In the genomic region with DNA sequence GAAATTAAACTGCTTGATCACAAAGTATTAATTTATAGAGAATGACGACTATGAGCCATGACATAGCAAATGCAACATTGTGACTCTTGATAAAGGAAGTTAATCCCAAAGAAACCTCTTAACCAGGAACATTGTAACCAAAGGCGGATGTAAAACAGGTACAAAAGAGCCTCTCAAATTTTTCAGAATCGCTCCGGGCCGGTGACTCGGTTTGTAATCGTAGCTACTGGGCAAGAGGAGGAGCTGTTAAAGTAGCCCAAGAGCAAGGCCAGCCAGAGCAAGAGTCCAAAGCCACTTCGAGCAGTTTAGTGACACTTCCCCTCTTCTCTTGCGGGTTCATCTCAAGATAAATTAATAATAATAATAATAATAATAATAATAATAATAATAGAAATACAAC, we compare ENCODE assay signal across 8 mouse cellular contexts. TPM values are rescaled to one million over a fixed set of nuclear protein-coding genes. Genes with fewer than 3 reads are reported as not detected.
DNase-seq lines count a peak whose midpoint lies in the region; ATAC-seq and TF ChIP-seq lines count a peak whose summit lies in the region.

No protein-coding gene starts in this region.

- DNase-seq in thymus, adult 2 months: no peak
- DNase-seq in thymus, postnatal 0 days (ENCODE audit: low spot score): no peak
- DNase-seq in embryonic facial prominence, embryonic 14.5 days (ENCODE audit: low spot score): no peak
- DNase-seq in lung, postnatal 36 days: peak; percentile 43
- no peak for DNase-seq in frontal cortex, postnatal 25 days (ENCODE audit: low spot score in 2 of 2)
- DNase-seq in left cerebral cortex, postnatal 14 days (ENCODE audit: low spot score in 2 of 2): no peak
- DNase-seq in layer of hippocampus, postnatal 36 days: no peak

- H3K27me3 ChIP-seq in thymus, adult 2 months (ENCODE audit: control insufficient read depth, insufficient read depth, low read length): no peaks in the 10 kb centered on the region
- H3K27me3 ChIP-seq in embryonic facial prominence, embryonic 14.5 days (replicated peaks; ENCODE audit: control insufficient read depth, insufficient read depth, low read length): no peaks in the 10 kb centered on the region
- no peaks in the 10 kb centered on the region for H3K27me3 ChIP-seq in kidney, embryonic 14.5 days (ENCODE audit: control insufficient read depth, insufficient read depth, low read length)

- peaks cover 2% of the 10 kb centered on the region; the same call in 1 of the 2 replicates for H3K4me1 ChIP-seq in thymus, adult 2 months (replicated peaks; ENCODE audit: control insufficient read depth, insufficient read depth, low read length)
- peaks cover 8% of the 10 kb centered on the region; the same call in 1 of the 2 replicates for H3K4me1 ChIP-seq in embryonic facial prominence, embryonic 14.5 days (ENCODE audit: control insufficient read depth, insufficient read depth, low read length)
- peaks cover 10% of the 10 kb centered on the region; the same call in 1 of the 2 replicates for H3K4me1 ChIP-seq in kidney, embryonic 14.5 days (ENCODE audit: control insufficient read depth, insufficient read depth, low read length)

- WGBS in thymus, adult 2 months: 8% methylated on average over 9 of the region's 9 CpGs
- 4% methylated on average over 9 of the region's 9 CpGs for WGBS in embryonic facial prominence, embryonic 14.5 days
- WGBS in kidney, embryonic 14.5 days: 6% methylated on average over 9 of the region's 9 CpGs

- ATAC-seq in embryonic facial prominence, embryonic 14.5 days (ENCODE audit: low read depth): no peak
- no peak for ATAC-seq in kidney, embryonic 14.5 days (ENCODE audit: low FRiP score, low TSS enrichment)

- H3K4me2 ChIP-seq in embryonic facial prominence, embryonic 14.5 days (ENCODE audit: low read depth, low read length): peak overlapping the region; percentile 79
- H3K4me2 ChIP-seq in kidney, embryonic 14.5 days (replicated peaks; ENCODE audit: low read depth, low read length): peak overlapping the region; percentile 73

- peak overlapping the region; percentile 95 for H3K9ac ChIP-seq in embryonic facial prominence, embryonic 14.5 days (ENCODE audit: low read depth, low read length)
- peak overlapping the region; percentile 96; the same call in 1 of the 2 replicates for H3K9ac ChIP-seq in kidney, embryonic 14.5 days (ENCODE audit: low read depth, low read length)

- no peaks in the 10 kb centered on the region for H3K36me3 ChIP-seq in thymus, adult 2 months (ENCODE audit: control insufficient read depth, insufficient read depth, low read length)
- H3K36me3 ChIP-seq in embryonic facial prominence, embryonic 14.5 days (ENCODE audit: control insufficient read depth, insufficient read depth, low read length): no peaks in the 10 kb centered on the region
- H3K36me3 ChIP-seq in kidney, embryonic 14.5 days (ENCODE audit: control insufficient read depth, insufficient read depth, low read length): no peaks in the 10 kb centered on the region

- H3K9me3 ChIP-seq in embryonic facial prominence, embryonic 14.5 days (ENCODE audit: control insufficient read depth, low read length): no peaks in the 10 kb centered on the region
- H3K9me3 ChIP-seq in kidney, embryonic 14.5 days (ENCODE audit: control insufficient read depth, low read length): no peaks in the 10 kb centered on the region

- peak overlapping the region; percentile 10; the same call in 1 of the 2 replicates for H3K4me3 ChIP-seq in thymus, adult 2 months (ENCODE audit: control insufficient read depth, insufficient read depth, low read length)
- peak overlapping the region; percentile 91 for H3K4me3 ChIP-seq in embryonic facial prominence, embryonic 14.5 days (ENCODE audit: low read depth, low read length)
- H3K4me3 ChIP-seq in kidney, embryonic 14.5 days (ENCODE audit: low read length): peak overlapping the region; percentile 94

- intact Hi-C loops in left cerebral cortex, postnatal 14 days (cut with DNase I): no loop called here

- TF ChIP-seq POLR2A in thymus, adult 2 months (IDR thresholded peaks at IDR 0.05; ENCODE audit: control insufficient read depth, extremely low read depth, insufficient read depth, low read length, poor library complexity): no peak

- no peak for TF ChIP-seq CTCF in thymus, adult 2 months (IDR thresholded peaks at IDR 0.05; ENCODE audit: borderline replicate concordance, control insufficient read depth, extremely low read depth, insufficient read depth, low read length, poor library complexity)

- H3K27ac ChIP-seq in thymus, adult 2 months (ENCODE audit: control insufficient read depth, insufficient read depth, low read length): no peak overlapping the region
- H3K27ac ChIP-seq in embryonic facial prominence, embryonic 14.5 days (replicated peaks; ENCODE audit: low read depth, low read length): peak overlapping the region; percentile 97
- no peak overlapping the region; the same call in 1 of the 2 replicates for H3K27ac ChIP-seq in kidney, embryonic 14.5 days (ENCODE audit: low read depth, low read length)

RNA-seq across cellular contexts. Expression of gene Kpna4, which starts 0.8 kb away (rescaled TPM):
- polyA plus RNA-seq in thymus, adult 2 months (2012; rRNA removed): 20.5 and 21.6 TPM in 2 replicates
- 40.2 and 44.5 TPM in 2 replicates for polyA plus RNA-seq in thymus, postnatal 0 days (2015; fragmentation: Nextera tagmentation; extraction: Ambion mirVana)
- polyA plus RNA-seq in embryonic facial prominence, embryonic 14.5 days (2014; fragmentation: Nextera tagmentation; extraction: Ambion mirVana): 34.8 and 35.5 TPM in 2 replicates
- 27.6 and 41.6 TPM in 2 replicates for polyA plus RNA-seq in kidney, embryonic 14.5 days (2014; fragmentation: Nextera tagmentation; extraction: Ambion mirVana)
- total RNA-seq in left cerebral cortex, postnatal 14 days (2021): 10 to 100 TPM; 59.9 to 61.2 TPM
- 100 to 1,000 TPM in 1 of 2 experiments, 10 to 100 TPM in 1; 86.8 to 109 TPM for total RNA-seq in layer of hippocampus, postnatal 36 days (2021)

Comparison
In these comparisons a context has a peak if more than half of its experiments do, and no peak if none do; other contexts are left out.
1. H3K4me3 ChIP-seq: peak in every context shown above with its lines; median percentile 94 in kidney, embryonic 14.5 days; 91 in embryonic facial prominence, embryonic 14.5 days; 10 in thymus, adult 2 months.